Mouse (Mus musculus) midbrain, embryonic 16.5 days (tissue): ENCODE measurements around the gene Mpeg1. TPM values are rescaled to one million over a fixed set of nuclear protein-coding genes. Genes with fewer than 3 reads are reported as not detected.

Experiments used
- ATAC-seq: fragments of 200-750 bp; cut with Nextera tagmentation; 2 replicates; pipeline ENCODE4 v1.8.0; 2017; ENCODE audit warnings: moderate TSS enrichment
- H3K27ac ChIP-seq: fragments of 300-500 bp; sonication (generic); 2 replicates; pipeline ENCODE4 v1.5.1; 2014; ENCODE audit warnings: mild to moderate bottlenecking, low read length, mixed read lengths
- H3K27me3 ChIP-seq: fragments of 300-500 bp; sonication (generic); 2 replicates; pipeline ENCODE4 v1.6.1; 2014; ENCODE audit warnings: low read depth, low read length, mixed read lengths; ENCODE audit not compliant: control insufficient read depth, insufficient read depth
- H3K36me3 ChIP-seq: fragments of 300-500 bp; sonication (generic); 2 replicates; pipeline ENCODE4 v1.6.1; 2014; ENCODE audit warnings: mild to moderate bottlenecking, low read length, moderate library complexity, mixed read lengths; ENCODE audit not compliant: control insufficient read depth, insufficient read depth
- H3K4me1 ChIP-seq: fragments of 300-500 bp; sonication (generic); 2 replicates; pipeline ENCODE4 v1.6.1; 2014; ENCODE audit warnings: mild to moderate bottlenecking, low read length, mixed read lengths; ENCODE audit not compliant: control insufficient read depth, insufficient read depth
- H3K4me2 ChIP-seq: fragments of 300-500 bp; sonication (generic); 2 replicates; pipeline ENCODE4 v1.6.1; 2014; ENCODE audit warnings: mild to moderate bottlenecking, low read length, mixed read lengths
- H3K4me3 ChIP-seq: fragments of 300-500 bp; sonication (generic); 2 replicates; pipeline ENCODE4 v1.5.1; 2014; ENCODE audit warnings: low read depth, mild to moderate bottlenecking, low read length, moderate library complexity, mixed read lengths
- H3K9ac ChIP-seq: fragments of 300-500 bp; sonication (generic); 2 replicates; pipeline ENCODE4 v1.6.1; 2014; ENCODE audit warnings: low read depth, low read length, mixed read lengths
- H3K9me3 ChIP-seq: fragments of 300-500 bp; sonication (generic); replicated peaks from 2 replicates; pipeline ENCODE4 v1.6.1; 2014; ENCODE audit warnings: mild to moderate bottlenecking, low read length, mixed read lengths; ENCODE audit not compliant: control insufficient read depth, poor library complexity, severe bottlenecking
- WGBS: fragments of 180-500 bp; shearing (Covaris S2); extraction: QIAGEN DNeasy Blood & Tissue Kit; methylation state at CpG from one replicate; pipeline ENCODE4 v1.1.7; 2014; 5-methylcytosine and 5-hydroxymethylcytosine counted together
- polyA plus RNA-seq: library from polyadenylated mRNA; unstranded; fragments of >200 nt; fragmentation: Nextera tagmentation; extraction: Ambion mirVana; gene quantifications from 2 replicates; pipeline ENCODE4 v1.2.1, GENCODE M21; 2015

The Mpeg1 gene
- polyA plus RNA-seq, 1 experiment from 2014 or later = 0.69 TPM

DNA sequence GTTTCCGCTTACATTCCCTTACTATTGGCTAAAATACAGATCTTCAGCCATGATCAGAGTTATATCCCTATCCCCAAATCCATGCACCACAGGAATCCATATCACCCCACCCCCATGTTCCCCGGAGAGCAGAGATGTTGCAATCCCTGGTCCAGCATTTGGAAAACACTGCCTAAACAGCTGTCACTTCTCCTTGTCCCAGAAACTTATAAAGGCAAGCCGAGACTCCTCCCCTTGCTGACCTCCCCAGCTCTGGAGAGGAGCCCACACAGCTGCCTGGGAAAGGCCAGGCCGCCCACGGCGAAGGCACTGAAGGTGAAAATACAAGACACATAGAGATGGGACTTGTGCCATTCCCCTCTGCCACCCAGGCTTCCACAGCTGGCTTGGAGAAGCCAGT is 26.3 kb downstream of the Mpeg1 start:
- Histone ChIP-seq H3K4me1 (peaks cover 21% of the 10 kb centered on the region), H3K27ac (no peak overlapping the region), H3K4me2 (no peak overlapping the region), H3K9ac (no peak overlapping the region), H3K9me3 (no peaks in the 10 kb centered on the region), H3K36me3 (peaks cover 27% of the 10 kb centered on the region), H3K27me3 (no peaks in the 10 kb centered on the region), H3K4me3 (no peak overlapping the region)
- ATAC-seq = no peak
- 75% methylated on average over 6 of the region's 6 CpGs for WGBS

DNA sequence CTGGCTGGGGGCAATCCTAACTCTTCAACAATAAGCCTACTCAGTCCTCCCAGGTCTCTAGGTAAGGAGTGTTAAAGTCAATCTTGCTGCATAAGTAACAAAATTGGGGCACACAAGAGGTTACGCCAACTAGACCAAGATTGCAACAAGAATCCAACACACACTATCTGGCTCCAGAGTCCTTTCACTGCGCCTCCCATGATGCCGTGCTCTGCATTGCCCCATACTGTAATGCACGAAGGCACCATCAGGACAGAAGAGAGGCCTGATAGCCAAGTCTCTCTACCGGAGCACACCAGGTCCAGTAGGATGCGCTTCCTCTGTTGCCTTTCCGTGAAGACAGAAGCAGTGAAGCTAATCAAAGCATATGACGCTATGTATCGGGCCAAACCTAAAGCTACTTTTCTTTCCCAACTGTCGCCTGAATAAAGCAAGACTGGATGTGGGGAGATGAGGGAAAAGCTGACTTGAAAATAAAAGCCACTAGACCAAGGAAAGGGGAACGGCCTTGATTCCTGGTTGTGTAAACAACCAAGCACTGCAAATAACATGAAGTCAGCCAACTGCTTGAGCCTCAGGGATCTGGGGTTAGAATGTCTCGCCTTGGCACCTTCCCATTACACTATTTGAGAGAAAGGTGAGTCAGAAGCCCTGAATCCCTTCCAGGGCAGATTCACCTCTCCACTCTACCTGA is 27.1 kb downstream of the Mpeg1 start:
- no peak overlapping the region for H3K4me2 ChIP-seq
- H3K27me3 ChIP-seq = no peaks in the 10 kb centered on the region
- no peak overlapping the region for H3K9ac ChIP-seq
- no peak for ATAC-seq
- no peaks in the 10 kb centered on the region for H3K9me3 ChIP-seq
- peaks cover 21% of the 10 kb centered on the region for H3K4me1 ChIP-seq
- H3K36me3 ChIP-seq = peaks cover 29% of the 10 kb centered on the region
- no peak overlapping the region for H3K4me3 ChIP-seq
- WGBS = 83% methylated on average over 12 of the region's 12 CpGs
- no peak overlapping the region for H3K27ac ChIP-seq

DNA sequence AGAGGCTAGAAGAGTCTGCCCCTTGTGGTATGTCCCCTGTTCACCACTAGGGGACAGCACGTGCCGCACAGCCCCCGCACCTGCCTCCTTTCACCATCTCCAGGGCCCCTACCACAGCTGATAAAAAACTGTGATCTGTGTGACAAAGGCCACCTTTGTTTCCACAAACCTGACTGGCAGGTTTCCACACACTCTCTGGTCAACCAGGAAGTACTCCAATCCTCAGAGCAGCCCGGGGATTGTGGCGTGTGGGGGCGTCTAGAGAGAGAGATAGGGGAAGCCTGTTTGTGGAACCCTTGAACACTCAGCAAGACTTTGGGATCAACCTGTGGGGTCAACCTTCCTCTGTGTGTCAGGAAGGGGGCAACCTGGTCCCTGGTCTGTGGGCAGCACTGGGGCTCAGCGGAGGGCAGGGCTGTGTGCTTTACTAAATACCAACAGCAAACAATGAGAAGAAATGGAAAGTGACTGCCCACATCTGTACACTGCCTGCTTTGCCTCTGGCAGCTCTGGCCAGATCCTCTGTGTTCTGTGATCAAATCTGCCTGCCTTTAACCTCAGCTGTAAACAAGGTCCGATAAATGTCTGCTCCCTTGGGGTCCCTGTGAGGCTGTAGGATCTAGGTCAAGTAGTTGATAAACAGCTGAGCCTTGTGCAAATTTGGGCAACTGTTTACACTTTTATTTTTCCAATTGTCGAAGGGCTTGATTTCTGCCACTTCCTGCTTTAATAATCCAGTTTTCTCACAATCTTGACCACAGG is 27.8 kb downstream of the Mpeg1 start:
- H3K4me3 ChIP-seq = no peak overlapping the region
- H3K4me1 ChIP-seq = peaks cover 21% of the 10 kb centered on the region
- H3K36me3 ChIP-seq = peaks cover 25% of the 10 kb centered on the region
- ATAC-seq = peak; percentile 27
- H3K9me3 ChIP-seq = no peaks in the 10 kb centered on the region
- H3K27ac ChIP-seq = peak overlapping the region; percentile 64
- H3K4me2 ChIP-seq = 0 out of 2 replicates have a peak overlapping the region, but pooled peaks have one; percentile 0
- H3K27me3 ChIP-seq = no peaks in the 10 kb centered on the region
- H3K9ac ChIP-seq = no peak overlapping the region
- WGBS = 9% methylated on average over 9 of the region's 9 CpGs

DNA sequence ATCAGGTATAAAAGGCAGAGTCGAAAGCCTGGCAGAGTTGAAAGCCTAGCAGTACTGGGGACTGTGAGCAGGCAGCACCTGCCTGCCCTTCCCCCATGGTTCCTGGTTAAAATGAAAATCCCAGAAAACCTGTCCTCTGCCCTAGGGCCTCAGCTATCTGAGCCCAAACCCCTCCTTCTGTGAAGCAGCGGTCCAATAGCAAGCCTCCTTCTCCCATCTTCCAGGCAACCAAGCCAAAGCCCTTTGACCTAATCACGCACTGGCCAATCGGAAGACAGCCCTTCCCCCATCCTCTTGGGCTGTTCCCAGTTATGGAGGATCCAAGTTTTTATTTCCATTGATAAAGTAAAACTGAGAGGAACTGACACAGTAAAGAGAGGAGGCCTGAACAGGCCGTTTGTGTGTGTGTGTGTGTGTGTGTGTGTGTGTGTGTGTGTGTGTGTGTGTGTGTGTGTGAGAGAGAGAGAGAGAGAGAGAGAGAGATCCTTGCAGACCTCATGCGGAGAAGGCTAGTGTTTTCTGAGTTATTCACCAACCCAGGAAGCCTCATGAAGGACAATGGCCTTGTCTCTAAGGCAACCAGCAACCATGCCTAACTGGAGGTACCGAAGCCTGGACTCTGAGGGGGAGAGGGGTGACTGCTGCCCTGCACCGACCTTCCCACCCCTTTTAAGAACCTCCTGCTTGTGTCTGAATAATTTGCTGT is 28.5 kb downstream of the Mpeg1 start:
- no peak overlapping the region for H3K9ac ChIP-seq
- peak overlapping the region; percentile 64 for H3K27ac ChIP-seq
- H3K36me3 ChIP-seq = peaks cover 25% of the 10 kb centered on the region
- H3K9me3 ChIP-seq = no peaks in the 10 kb centered on the region
- ATAC-seq = peak; percentile 79
- no peak overlapping the region for H3K4me3 ChIP-seq
- 11% methylated on average over 8 of the region's 8 CpGs for WGBS
- 0 out of 2 replicates have a peak overlapping the region, but pooled peaks have one; percentile 2 for H3K4me2 ChIP-seq
- H3K4me1 ChIP-seq = peaks cover 24% of the 10 kb centered on the region
- H3K27me3 ChIP-seq = no peaks in the 10 kb centered on the region

DNA sequence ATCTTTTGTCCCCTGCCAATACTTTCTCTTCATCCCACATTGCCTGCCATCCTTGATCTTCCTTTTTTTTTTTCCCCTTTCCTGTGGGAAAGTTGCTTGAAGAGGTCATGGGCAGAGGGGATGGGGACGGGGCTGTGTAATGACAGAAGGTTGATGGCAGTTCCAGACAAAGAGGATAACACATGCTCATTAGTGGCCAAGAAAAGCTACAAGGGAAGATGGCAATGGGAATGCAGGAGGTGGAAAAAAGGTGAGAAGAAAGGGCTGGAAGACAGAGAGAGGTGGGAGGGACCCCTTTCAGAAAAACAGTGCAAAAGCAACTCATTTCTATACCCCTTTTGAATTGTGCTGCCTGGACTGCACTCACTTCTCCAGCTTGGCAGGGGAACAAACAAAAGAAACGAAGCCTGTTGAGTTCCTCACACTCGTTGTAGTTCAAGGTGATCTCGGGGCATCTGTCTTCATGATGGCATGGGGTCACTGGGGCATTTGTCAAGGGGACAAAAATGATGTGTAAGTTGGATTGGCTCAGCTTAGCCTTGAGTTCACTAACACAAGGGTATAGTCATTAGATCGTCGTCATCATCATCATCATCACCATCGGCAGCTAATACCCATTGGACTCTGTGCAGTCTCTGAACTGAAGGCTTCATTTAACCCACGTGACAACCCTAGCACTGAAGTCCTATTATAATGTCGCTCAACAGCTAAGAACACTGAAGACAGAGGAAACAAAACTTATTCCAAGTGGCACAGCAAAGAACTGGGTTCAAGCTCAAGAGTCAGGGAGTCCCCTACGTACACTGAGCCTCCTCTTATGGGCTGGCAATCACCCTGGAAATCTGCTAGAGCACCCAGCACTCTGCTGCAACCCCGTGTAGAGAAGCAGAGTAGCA is 29.3 kb downstream of the Mpeg1 start:
- 0 out of 2 replicates have a peak overlapping the region, but pooled peaks have one; percentile 2 for H3K4me2 ChIP-seq
- H3K27ac ChIP-seq = peak overlapping the region; percentile 51
- H3K9ac ChIP-seq = no peak overlapping the region
- no peaks in the 10 kb centered on the region for H3K27me3 ChIP-seq
- peaks cover 23% of the 10 kb centered on the region for H3K36me3 ChIP-seq
- peaks cover 30% of the 10 kb centered on the region for H3K4me1 ChIP-seq
- H3K9me3 ChIP-seq = no peaks in the 10 kb centered on the region
- H3K4me3 ChIP-seq = no peak overlapping the region
- WGBS = 18% methylated on average over 11 of the region's 11 CpGs
- peak; percentile 14; the same call in 1 of the 2 replicates for ATAC-seq

DNA sequence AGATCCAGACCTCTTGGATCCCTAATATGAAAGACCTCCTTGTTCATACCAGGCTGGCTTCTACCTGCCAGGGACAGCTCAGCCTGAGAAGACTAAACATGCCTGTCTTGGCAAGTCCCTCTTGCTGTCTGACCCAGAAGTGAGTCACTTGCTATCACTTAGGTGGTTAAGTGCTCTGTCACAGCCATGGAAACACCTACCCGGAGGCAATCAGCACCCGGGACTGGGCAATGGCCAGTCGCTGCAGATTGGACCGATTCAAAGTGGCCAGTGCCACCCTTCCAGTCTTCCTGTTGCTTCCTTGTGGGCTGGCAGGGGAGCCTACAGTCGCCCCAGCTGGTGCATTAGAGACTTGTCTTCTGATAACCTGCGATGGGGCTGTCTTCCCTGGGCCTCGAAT is 31.1 kb downstream of the Mpeg1 start:
- Histone ChIP-seq H3K9ac (no peak overlapping the region), H3K4me3 (no peak overlapping the region), H3K36me3 (peaks cover 19% of the 10 kb centered on the region), H3K27me3 (no peaks in the 10 kb centered on the region), H3K27ac (0 out of 2 replicates have a peak overlapping the region, but pooled peaks have one; percentile 36), H3K9me3 (no peaks in the 10 kb centered on the region), H3K4me2 (no peak overlapping the region), H3K4me1 (peaks cover 36% of the 10 kb centered on the region)
- ATAC-seq = no peak
- WGBS = 81% methylated on average over 7 of the region's 7 CpGs

DNA sequence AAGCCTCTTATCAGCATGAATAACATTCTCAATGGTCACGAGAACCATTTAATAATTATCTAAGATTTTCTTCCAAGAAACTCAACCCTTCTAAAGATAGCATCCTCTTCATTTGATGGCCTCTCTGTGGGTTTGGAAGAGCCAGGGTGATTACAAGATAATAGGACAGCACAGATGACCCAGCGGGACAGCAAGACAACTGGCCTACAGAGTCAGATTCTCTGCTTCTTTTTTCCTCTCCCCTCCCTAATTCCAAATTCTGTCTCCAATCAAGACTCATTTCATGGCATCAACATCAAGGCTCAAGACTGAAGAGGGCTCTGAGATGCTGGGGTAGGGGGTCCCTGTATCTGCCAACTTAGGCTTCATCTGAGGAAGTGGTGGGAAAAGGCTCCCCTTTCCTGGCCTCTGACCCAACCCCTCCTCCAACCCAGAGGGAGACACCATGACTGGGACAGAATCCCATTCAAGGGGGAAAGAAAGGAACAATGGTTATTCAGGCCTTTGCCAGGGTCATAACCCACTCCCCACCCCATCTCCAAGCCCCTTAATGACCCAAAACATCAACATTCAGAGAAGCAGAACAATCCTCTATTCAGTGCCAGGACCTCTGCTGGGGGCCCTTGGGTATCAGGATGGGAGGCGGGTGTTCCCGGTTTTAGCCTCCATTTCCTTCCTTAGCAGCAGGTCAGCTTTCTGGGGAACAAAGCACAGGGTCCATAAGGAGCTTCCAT is 33.0 kb downstream of the Mpeg1 start:
- 21% methylated on average over 4 of the region's 4 CpGs for WGBS
- Histone ChIP-seq H3K27me3 (no peaks in the 10 kb centered on the region), H3K4me3 (no peak overlapping the region), H3K9me3 (no peaks in the 10 kb centered on the region), H3K9ac (no peak overlapping the region), H3K27ac (no peak overlapping the region), H3K4me2 (peak overlapping the region; percentile 5; the same call in 1 of the 2 replicates), H3K4me1 (peaks cover 44% of the 10 kb centered on the region), H3K36me3 (peaks cover 19% of the 10 kb centered on the region)
- no peak for ATAC-seq

DNA sequence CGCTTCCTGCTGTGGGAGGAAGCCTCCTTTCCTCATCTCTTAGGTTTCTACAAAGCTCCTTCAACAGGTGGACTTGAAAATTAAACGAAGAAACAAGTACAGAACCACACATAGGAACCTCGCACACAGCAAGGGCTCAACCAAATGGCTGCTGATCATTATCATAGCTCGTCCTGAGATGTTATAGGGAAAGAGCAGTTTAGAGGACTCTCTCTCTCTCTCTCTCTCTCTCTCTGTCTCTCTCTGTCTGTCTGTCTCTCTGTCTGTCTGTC is 33.5 kb downstream of the Mpeg1 start:
- Histone ChIP-seq H3K9me3 (no peaks in the 10 kb centered on the region), H3K4me3 (no peak overlapping the region), H3K27ac (no peak overlapping the region), H3K27me3 (no peaks in the 10 kb centered on the region), H3K4me1 (peaks cover 44% of the 10 kb centered on the region), H3K36me3 (peaks cover 19% of the 10 kb centered on the region), H3K9ac (no peak overlapping the region), H3K4me2 (peak overlapping the region; percentile 5; the same call in 1 of the 2 replicates)
- 8% methylated on average over 4 of the region's 4 CpGs for WGBS
- no peak for ATAC-seq
